Mouse (Mus musculus) intestine, embryonic 15.5 days (tissue): ENCODE results near the gene Gm20388. TPM values are rescaled to one million over a fixed set of nuclear protein-coding genes. Genes with fewer than 3 reads are reported as not detected.
"Not testable (repeated sequence)": the region's sequence is repeated elsewhere in the genome, so short reads cannot be mapped to it uniquely, and the experiment has no call there.

Experiments used
- ATAC-seq: fragments of 200-750 bp; cut with Nextera tagmentation; 2 replicates; pipeline ENCODE4 v1.8.0; 2017; ENCODE audit warnings: moderate TSS enrichment, moderate library complexity
- H3K27ac ChIP-seq: fragments of 300-500 bp; sonication (generic); 2 replicates; pipeline ENCODE4 v1.5.1; 2015; ENCODE audit warnings: mild to moderate bottlenecking, inconsistent platforms
- H3K27me3 ChIP-seq: fragments of 300-500 bp; sonication (generic); replicated peaks from 2 replicates; pipeline ENCODE4 v1.6.1; 2015; ENCODE audit warnings: inconsistent platforms
- H3K36me3 ChIP-seq: fragments of 300-500 bp; sonication (generic); 2 replicates; pipeline ENCODE4 v1.6.1; 2015; ENCODE audit warnings: inconsistent platforms
- H3K4me1 ChIP-seq: fragments of 300-500 bp; sonication (generic); replicated peaks from 2 replicates; pipeline ENCODE4 v1.6.1; 2015; ENCODE audit warnings: inconsistent platforms
- H3K4me2 ChIP-seq: fragments of 300-500 bp; sonication (generic); replicated peaks from 2 replicates; pipeline ENCODE4 v1.6.1; 2015; ENCODE audit warnings: mild to moderate bottlenecking, inconsistent platforms
- H3K4me3 ChIP-seq: fragments of 300-500 bp; sonication (generic); replicated peaks from 2 replicates; pipeline ENCODE4 v1.5.1; 2015; ENCODE audit warnings: inconsistent platforms
- H3K9ac ChIP-seq: fragments of 300-500 bp; sonication (generic); 2 replicates; pipeline ENCODE4 v1.6.1; 2015; ENCODE audit warnings: inconsistent platforms
- H3K9me3 ChIP-seq: fragments of 300-500 bp; sonication (generic); 2 replicates; pipeline ENCODE4 v1.6.1; 2016; ENCODE audit warnings: inconsistent platforms
- whole genome bisulfite sequencing: fragments of 180-500 bp; shearing (Covaris S2); methylation state at CpG from one replicate; pipeline ENCODE4 v1.1.7; 2015; 5-methylcytosine and 5-hydroxymethylcytosine counted together
- polyA plus RNA-seq: library from polyadenylated mRNA; unstranded; fragments of >200 nt; fragmentation: Nextera tagmentation; extraction: Ambion mirVana; gene quantifications from 2 replicates; pipeline ENCODE4 v1.2.1, GENCODE M21; 2015

Gene Gm20388
- polyA plus RNA-seq, 1 experiment from 2014 or later: not detected

GRCm38 (mm10) chr8:123805209-123805717 lies 3894.6 kb downstream of the Gm20388 start:
- Histone ChIP-seq H3K4me1 (peaks cover 16% of the 10 kb centered on the region), H3K9me3 (no peaks in the 10 kb centered on the region; the same call in 1 of the 2 replicates), H3K27me3 (no peaks in the 10 kb centered on the region), H3K4me2 (peak overlapping the region; percentile 79), H3K36me3 (no peaks in the 10 kb centered on the region), H3K9ac (peak overlapping the region; percentile 90), H3K27ac (peak overlapping the region; percentile 71), H3K4me3 (peak overlapping the region; percentile 80)
- peak; percentile 54 for ATAC-seq
- WGBS: 17% methylated on average over 15 of the region's 15 CpGs

GRCm38 (mm10) chr8:123805718-123806373 lies 3895.2 kb downstream of the Gm20388 start, which contains the start of gene Rab4a:
Rab4a (plus strand) TSS chr8:123805985.
- under 1% methylated on average over 45 of the region's 48 CpGs for WGBS

GRCm38 (mm10) chr8:123806374-123806935 lies 3895.8 kb downstream of the Gm20388 start:
- Histone ChIP-seq H3K27me3 (no peaks in the 10 kb centered on the region), H3K9me3 (no peaks in the 10 kb centered on the region; the same call in 1 of the 2 replicates), H3K4me2 (peak overlapping the region; percentile 79), H3K4me1 (peaks cover 16% of the 10 kb centered on the region), H3K27ac (peak overlapping the region; percentile 75; the same call in 1 of the 2 replicates), H3K9ac (peak overlapping the region; percentile 90), H3K36me3 (no peaks in the 10 kb centered on the region), H3K4me3 (peak overlapping the region; percentile 80)
- 2% methylated on average over 12 of the region's 12 CpGs for WGBS
- 0 out of 2 replicates have a peak, but pooled peaks have one; percentile 7 for ATAC-seq

More at GRCm38 (mm10) chr8:123805718-123806373, 3895.2 kb downstream of the Gm20388 start, which contains the start of gene Rab4a:
- Histone ChIP-seq H3K9ac (peak within 1 kb of the TSS; percentile 90), H3K4me3 (peak within 1 kb of the TSS; percentile 80), H3K4me1 (peaks cover 16% of the 10 kb centered on the region), H3K4me2 (peak within 1 kb of the TSS; percentile 79), H3K27ac (peak within 1 kb of the TSS; percentile 75), H3K9me3 (no peaks in the 10 kb centered on the region; the same call in 1 of the 2 replicates), H3K27me3 (no peaks in the 10 kb centered on the region), H3K36me3 (no peaks in the 10 kb centered on the region)
- ATAC-seq: peak; percentile 93

- Histone ChIP-seq H3K4me2 (peak overlapping the region; percentile 79), H3K27me3 (no peaks in the 10 kb centered on the region), H3K4me1 (peaks cover 16% of the 10 kb centered on the region), H3K4me3 (peak overlapping the region; percentile 80), H3K27ac (no peak overlapping the region), H3K9ac (peak overlapping the region; percentile 90), H3K9me3 (no peaks in the 10 kb centered on the region), H3K36me3 (no peaks in the 10 kb centered on the region)
- peak; percentile 32 for ATAC-seq
- WGBS: 4% methylated on average over 14 of the region's 14 CpGs
Observed at GRCm38 (mm10) chr8:123807024-123807431, 3896.4 kb downstream of the Gm20388 start.

DNA sequence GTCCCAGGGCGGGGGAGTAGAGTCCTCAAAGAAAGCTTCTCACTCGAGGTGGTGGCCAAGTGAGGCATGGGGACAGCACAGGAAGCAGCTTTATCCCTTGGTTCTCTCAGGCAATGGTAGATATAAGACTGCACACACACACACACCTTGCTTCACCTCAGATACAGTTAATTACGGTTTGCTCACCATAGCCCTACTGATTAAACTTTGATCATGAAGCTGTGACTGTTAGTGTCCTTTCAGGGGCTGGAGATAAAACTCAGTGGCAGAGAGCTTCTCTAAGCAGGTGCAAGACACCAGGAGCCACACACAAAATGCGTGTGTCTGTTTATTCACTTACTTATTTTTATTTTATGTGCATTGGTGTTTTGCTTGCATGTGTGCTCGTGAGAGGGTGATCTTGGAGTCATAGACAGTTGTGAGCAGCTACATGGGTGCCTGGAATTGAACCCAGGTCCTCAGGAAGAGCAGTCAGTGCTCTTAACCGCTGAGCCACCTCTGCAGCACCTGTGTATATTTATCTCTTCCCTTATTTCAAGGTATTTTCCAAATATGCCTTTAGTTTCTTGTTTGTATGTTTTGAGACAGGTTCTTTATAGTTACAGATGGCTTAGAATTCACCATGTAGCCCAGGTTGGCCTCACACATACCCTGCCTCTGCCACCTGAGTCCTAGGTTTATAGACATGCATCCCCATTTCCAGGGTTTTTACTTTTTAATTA lies 3897.4 kb downstream of the Gm20388 start:
- no peak overlapping the region for H3K4me3 ChIP-seq
- no peak for ATAC-seq
- H3K4me1 ChIP-seq: peaks cover 17% of the 10 kb centered on the region
- H3K9me3 ChIP-seq: no peaks in the 10 kb centered on the region
- H3K9ac ChIP-seq: peak overlapping the region; percentile 90; the same call in 1 of the 2 replicates
- WGBS: 68% methylated on average over 6 of the region's 6 CpGs
- no peaks in the 10 kb centered on the region for H3K36me3 ChIP-seq
- no peak overlapping the region for H3K27ac ChIP-seq
- H3K27me3 ChIP-seq: no peaks in the 10 kb centered on the region
- H3K4me2 ChIP-seq: peak overlapping the region; percentile 79; the same call in 1 of the 2 replicates

DNA sequence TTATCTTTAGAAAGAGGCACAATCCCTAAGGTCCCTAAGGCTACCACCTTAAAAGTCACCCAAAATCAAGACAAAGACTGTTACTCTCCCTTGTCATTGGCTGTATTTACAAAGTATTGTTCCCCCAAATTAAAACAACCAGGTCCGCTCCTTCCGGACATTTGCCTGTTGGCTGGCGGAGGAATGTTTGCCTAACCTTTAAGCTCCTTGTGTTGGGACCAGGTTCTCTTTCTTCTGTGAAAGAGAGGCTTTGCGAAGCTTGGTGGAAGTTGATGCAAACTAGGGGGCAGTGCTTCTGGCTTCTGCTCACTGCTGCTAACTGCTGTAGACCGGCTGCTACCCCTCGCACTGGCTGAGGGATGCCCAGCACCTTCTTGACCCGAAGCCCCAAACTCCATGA lies 3898.0 kb downstream of the Gm20388 start:
- Histone ChIP-seq H3K27ac (no peak overlapping the region), H3K4me3 (no peak overlapping the region), H3K4me1 (peaks cover 20% of the 10 kb centered on the region), H3K9ac (no peak overlapping the region), H3K36me3 (no peaks in the 10 kb centered on the region), H3K9me3 (no peaks in the 10 kb centered on the region), H3K4me2 (no peak overlapping the region), H3K27me3 (no peaks in the 10 kb centered on the region)
- 73% methylated on average over 7 of the region's 7 CpGs for WGBS
- ATAC-seq: no peak

DNA sequence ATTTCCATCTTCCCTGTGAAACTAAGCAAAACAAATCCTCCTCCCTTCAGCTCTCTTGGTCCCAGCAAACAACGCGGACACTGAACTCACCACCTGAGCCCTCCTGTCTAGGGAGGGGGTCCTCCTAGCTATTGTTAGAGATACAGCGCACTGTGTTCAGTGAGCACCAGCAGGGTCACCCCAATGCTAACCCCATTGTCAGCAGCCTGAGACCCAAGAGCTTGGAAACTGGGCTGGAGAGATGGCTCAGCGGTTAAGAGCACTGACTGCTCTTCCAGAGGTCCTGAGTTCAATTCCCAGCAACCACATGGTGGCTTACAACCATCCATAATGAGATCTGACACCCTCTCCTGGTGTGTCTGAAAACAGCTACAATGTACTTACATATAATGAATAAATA lies 3898.7 kb downstream of the Gm20388 start:
- not testable (repeated sequence) for H3K9me3 ChIP-seq

DNA sequence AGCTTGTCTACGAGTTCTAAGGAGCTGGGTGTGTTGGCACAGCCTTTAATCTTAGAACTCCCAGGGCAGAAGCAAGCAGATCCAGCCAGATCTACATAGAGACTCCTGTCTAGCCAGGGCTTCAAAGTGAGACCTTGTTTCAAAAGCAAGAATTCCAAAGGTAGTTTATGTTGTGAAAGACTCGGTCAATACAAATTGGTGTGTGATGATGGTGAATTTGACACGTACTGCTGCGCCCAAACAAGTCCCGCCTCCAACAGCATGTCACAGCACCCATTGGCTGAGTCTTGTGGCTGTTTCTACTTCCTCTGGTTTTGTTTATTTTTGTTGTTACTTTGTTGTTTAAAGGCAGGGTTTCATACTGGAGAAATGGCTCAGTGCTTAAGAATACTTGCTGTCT lies 3901.6 kb downstream of the Gm20388 start:
- Histone ChIP-seq H3K4me2 (no peak overlapping the region), H3K36me3 (no peaks in the 10 kb centered on the region), H3K9ac (no peak overlapping the region), H3K4me3 (no peak overlapping the region), H3K4me1 (peaks cover 19% of the 10 kb centered on the region), H3K9me3 (no peaks in the 10 kb centered on the region), H3K27ac (no peak overlapping the region), H3K27me3 (no peaks in the 10 kb centered on the region)
- ATAC-seq: no peak
- 84% methylated on average over 5 of the region's 5 CpGs for WGBS

More for the DNA sequence above, 3898.7 kb downstream of the Gm20388 start:
- H3K4me3 ChIP-seq, H3K36me3 ChIP-seq, H3K9ac ChIP-seq, H3K27ac ChIP-seq, H3K27me3 ChIP-seq, ATAC-seq, H3K4me2 ChIP-seq: not testable (repeated sequence)
- peaks cover 26% of the 10 kb centered on the region for H3K4me1 ChIP-seq
- WGBS: 88% methylated on average over 4 of the region's 4 CpGs

DNA sequence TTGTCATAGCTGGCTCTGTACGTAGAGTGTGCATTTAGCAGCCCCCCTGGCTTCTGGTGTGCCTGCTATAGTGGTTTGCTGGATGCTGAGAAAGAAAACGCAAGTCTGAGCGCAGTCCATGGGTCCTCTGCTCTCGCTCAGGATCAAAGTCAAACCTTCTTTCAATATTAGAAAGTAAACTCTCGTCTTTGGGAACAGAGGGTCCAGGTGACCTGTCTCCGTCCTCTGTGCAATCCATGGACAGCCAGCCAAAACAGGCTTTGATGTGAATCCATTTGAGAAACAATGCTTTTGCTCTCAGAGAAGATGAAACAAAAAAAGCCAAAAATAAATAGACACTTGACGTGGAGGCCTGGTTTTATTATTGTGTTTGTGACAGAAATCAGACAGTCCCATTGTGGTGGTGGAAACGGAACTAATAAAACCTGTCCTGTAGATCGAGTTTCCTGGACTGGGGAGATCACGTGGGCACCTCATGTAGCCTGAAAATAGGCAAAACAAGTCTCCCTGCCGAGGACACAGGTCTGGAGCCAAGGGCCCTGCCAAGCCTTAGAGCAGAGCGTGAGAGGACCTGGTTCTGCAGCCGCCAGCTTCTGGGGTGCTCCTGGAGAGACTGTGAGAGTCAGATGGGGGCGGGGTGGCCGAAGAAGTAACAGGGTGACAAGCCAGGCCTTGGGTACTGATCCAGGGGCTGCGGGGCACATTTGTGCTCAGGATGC lies 3902.7 kb downstream of the Gm20388 start:
- Histone ChIP-seq H3K9me3 (no peaks in the 10 kb centered on the region; the same call in 1 of the 2 replicates), H3K9ac (peak overlapping the region; percentile 11; the same call in 1 of the 2 replicates), H3K4me2 (peak overlapping the region; percentile 38), H3K4me3 (no peak overlapping the region), H3K27ac (peak overlapping the region; percentile 77), H3K36me3 (no peaks in the 10 kb centered on the region), H3K27me3 (no peaks in the 10 kb centered on the region), H3K4me1 (peaks cover 14% of the 10 kb centered on the region)
- WGBS: 71% methylated on average over 16 of the region's 16 CpGs
- peak; percentile 61 for ATAC-seq

GRCm38 (mm10) chr8:123813892-123814266 lies 3903.2 kb downstream of the Gm20388 start:
- Histone ChIP-seq H3K9me3 (no peaks in the 10 kb centered on the region; the same call in 1 of the 2 replicates), H3K4me3 (no peak overlapping the region), H3K27me3 (no peaks in the 10 kb centered on the region), H3K4me1 (peaks cover 14% of the 10 kb centered on the region), H3K4me2 (peak overlapping the region; percentile 38), H3K9ac (peak overlapping the region; percentile 11; the same call in 1 of the 2 replicates), H3K36me3 (no peaks in the 10 kb centered on the region), H3K27ac (peak overlapping the region; percentile 77)
- WGBS: 65% methylated on average over 4 of the region's 4 CpGs
- peak; percentile 87 for ATAC-seq

GRCm38 (mm10) chr8:123815325-123815724 lies 3904.7 kb downstream of the Gm20388 start:
- Histone ChIP-seq H3K27me3 (no peaks in the 10 kb centered on the region), H3K4me1 (peaks cover 14% of the 10 kb centered on the region), H3K36me3 (no peaks in the 10 kb centered on the region), H3K9me3 (no peaks in the 10 kb centered on the region; the same call in 1 of the 2 replicates), H3K4me3 (no peak overlapping the region), H3K9ac (no peak overlapping the region), H3K4me2 (no peak overlapping the region), H3K27ac (no peak overlapping the region)
- WGBS: 82% methylated on average over 11 of the region's 11 CpGs
- no peak for ATAC-seq
